Mouse (Mus musculus): ENCODE results near the gene Arl6ip5.

DNA sequence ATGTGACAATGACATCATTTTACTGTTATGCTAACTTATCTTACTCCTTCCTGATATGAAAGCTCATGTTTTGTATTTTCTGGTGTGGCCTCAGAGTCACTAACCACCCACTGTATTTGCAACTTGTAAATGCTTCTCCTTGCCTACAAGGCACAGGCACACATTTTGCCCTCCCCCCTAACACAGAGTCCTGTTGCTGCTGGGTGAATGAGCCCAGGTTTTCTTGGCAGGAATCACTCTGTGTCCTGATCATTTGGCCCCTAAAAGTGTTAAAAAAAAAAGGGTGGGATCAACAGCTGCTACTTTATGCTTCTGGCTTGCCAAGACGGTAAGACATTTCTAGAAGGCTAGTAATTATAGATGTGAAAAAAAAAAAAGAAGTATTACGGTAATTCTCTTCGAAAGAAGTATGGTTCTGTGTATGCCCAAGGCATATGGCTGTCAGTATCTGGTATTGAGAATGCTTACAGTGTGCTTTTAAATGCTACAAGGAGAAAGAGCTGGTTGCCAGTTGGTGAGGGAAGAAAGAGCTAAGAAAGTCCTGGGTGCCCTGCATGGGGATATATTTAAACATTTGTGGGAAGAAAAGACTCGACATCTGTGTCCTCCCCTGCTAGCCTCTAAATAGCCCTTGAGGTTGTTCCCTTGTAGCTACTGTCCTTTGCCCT, 5.8 kb downstream of the Arl6ip5 start:
- TF ChIP-seq EP300 (IDR thresholded peaks at IDR 0.05) (no peak), CTCF (IDR thresholded peaks at IDR 0.05) (no peak)
